Mouse (Mus musculus) kidney, postnatal 0 days (tissue): ENCODE data around the gene Rbm26. TPM values are rescaled to one million over a fixed set of nuclear protein-coding genes. Genes with fewer than 3 reads are reported as not detected.

Experiments used
- ATAC-seq: fragments of 200-750 bp; cut with Nextera tagmentation; replicated peaks from 2 replicates; pipeline ENCODE4 v1.8.0; 2017; ENCODE audit warnings: low read depth, moderate number of reproducible peaks, moderate TSS enrichment, moderate library complexity; ENCODE audit not compliant: low FRiP score
- DNase-seq: peaks from one replicate; pipeline ENCODE4 v3.0.0-alpha.2; 2016; ENCODE audit warnings: low spot score
- H3K27ac ChIP-seq: fragments of 300-500 bp; sonication (generic); 2 replicates; pipeline ENCODE4 v1.5.1; 2014; ENCODE audit warnings: mild to moderate bottlenecking
- H3K27me3 ChIP-seq: fragments of 300-500 bp; sonication (generic); 2 replicates; pipeline ENCODE4 v1.6.1; 2014; ENCODE audit warnings: low read length, mixed read lengths; ENCODE audit not compliant: insufficient read depth
- H3K36me3 ChIP-seq: fragments of 300-500 bp; sonication (generic); 2 replicates; pipeline ENCODE4 v1.6.1; 2014; ENCODE audit warnings: low read length, mixed read lengths; ENCODE audit not compliant: insufficient read depth
- H3K4me1 ChIP-seq: fragments of 300-500 bp; sonication (generic); replicated peaks from 2 replicates; pipeline ENCODE4 v1.6.1; 2014; ENCODE audit warnings: antibody characterized with exemption, low read length, mixed read lengths; ENCODE audit not compliant: insufficient read depth
- H3K4me2 ChIP-seq: fragments of 300-500 bp; sonication (generic); 2 replicates; pipeline ENCODE4 v1.6.1; 2014; ENCODE audit warnings: mild to moderate bottlenecking, low read length, moderate library complexity, mixed read lengths
- H3K4me3 ChIP-seq: fragments of 300-500 bp; sonication (generic); replicated peaks from 2 replicates; pipeline ENCODE4 v1.5.1; 2014; ENCODE audit warnings: low read depth, low read length
- H3K9ac ChIP-seq: fragments of 300-500 bp; sonication (generic); 2 replicates; pipeline ENCODE4 v1.6.1; 2014; ENCODE audit warnings: low read depth, low read length
- H3K9me3 ChIP-seq: fragments of 300-500 bp; sonication (generic); replicated peaks from 2 replicates; pipeline ENCODE4 v1.6.1; 2016; ENCODE audit warnings: low read length, inconsistent platforms, mixed read lengths
- CTCF ChIP-seq: IDR thresholded peaks from 2 replicates; pipeline ENCODE4 v1.5.1; 2016; ENCODE audit warnings: antibody characterized with exemption, low read depth, mild to moderate bottlenecking, moderate library complexity
- WGBS: fragments of 180-500 bp; shearing (Covaris S2); extraction: QIAGEN DNeasy Blood & Tissue Kit; methylation state at CpG from one replicate; pipeline ENCODE4 v1.1.7; 2014; 5-methylcytosine and 5-hydroxymethylcytosine counted together
- polyA plus RNA-seq: library from polyadenylated mRNA; unstranded; fragments of >200 nt; fragmentation: Nextera tagmentation; extraction: Ambion mirVana; gene quantifications from 2 replicates; pipeline ENCODE4 v1.2.1, GENCODE M21; 2015

The Rbm26 gene
- polyA plus RNA-seq, 1 experiment from 2014 or later = 33.0 TPM

GRCm38 (mm10) chr14:105115402-105115801 lies 61.7 kb downstream of the Rbm26 start:
- no peak for TF ChIP-seq CTCF
- 40% methylated on average over 2 of the region's 2 CpGs for WGBS
- Histone ChIP-seq H3K9ac (no peak overlapping the region), H3K27me3 (no peaks in the 10 kb centered on the region), H3K36me3 (peaks cover 14% of the 10 kb centered on the region), H3K4me1 (no peaks in the 10 kb centered on the region), H3K27ac (no peak overlapping the region), H3K4me3 (no peak overlapping the region), H3K9me3 (no peaks in the 10 kb centered on the region), H3K4me2 (no peak overlapping the region)
- DNase-seq (peak; percentile 79), ATAC-seq (no peak; the same call in 1 of the 2 replicates)

- no peaks in the 10 kb centered on the region for H3K36me3 ChIP-seq
- H3K9me3 ChIP-seq = no peaks in the 10 kb centered on the region
- H3K27ac ChIP-seq = no peak overlapping the region
- WGBS = 97% methylated on average over 2 of the region's 2 CpGs
- H3K27me3 ChIP-seq = no peaks in the 10 kb centered on the region
- no peak for DNase-seq
- no peak for TF ChIP-seq CTCF
- no peak overlapping the region for H3K9ac ChIP-seq
- ATAC-seq = no peak
- H3K4me3 ChIP-seq = no peak overlapping the region
- no peak overlapping the region for H3K4me2 ChIP-seq
- H3K4me1 ChIP-seq = no peaks in the 10 kb centered on the region
These were observed 70.9 kb downstream of the Rbm26 start for GRCm38 (mm10) chr14:105106252-105106651.

DNA sequence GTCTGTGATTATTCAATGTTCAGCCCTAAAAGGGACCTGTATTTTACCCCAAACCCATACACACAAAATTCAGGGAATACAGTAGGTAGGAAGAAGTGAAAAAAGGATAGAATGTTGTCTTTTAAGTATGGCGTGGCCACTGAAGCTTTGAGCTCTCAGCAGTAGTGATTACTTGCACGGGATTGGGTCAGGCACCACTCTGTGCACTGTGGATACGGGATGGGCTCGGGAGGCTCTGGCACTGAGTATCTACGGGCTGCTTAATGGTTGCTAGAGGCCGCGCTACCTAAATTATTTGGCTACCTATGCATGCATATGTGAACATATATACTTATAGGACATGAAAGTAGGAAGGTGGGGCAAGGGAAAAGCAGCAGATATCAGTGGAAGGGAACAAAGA lies 78.3 kb downstream of the Rbm26 start:
- Histone ChIP-seq H3K4me2 (no peak overlapping the region), H3K27me3 (no peaks in the 10 kb centered on the region), H3K9me3 (no peaks in the 10 kb centered on the region), H3K27ac (no peak overlapping the region), H3K36me3 (no peaks in the 10 kb centered on the region), H3K9ac (no peak overlapping the region), H3K4me1 (no peaks in the 10 kb centered on the region), H3K4me3 (no peak overlapping the region)
- DNase-seq = no peak
- TF ChIP-seq CTCF = no peak
- WGBS = 85% methylated on average over 7 of the region's 7 CpGs
- ATAC-seq = 0 out of 2 replicates have a peak, but pooled peaks have one; percentile 46

GRCm38 (mm10) chr14:105096221-105096620 lies 80.9 kb downstream of the Rbm26 start:
- DNase-seq = no peak
- no peak overlapping the region for H3K4me2 ChIP-seq
- H3K27ac ChIP-seq = no peak overlapping the region
- H3K4me1 ChIP-seq = no peaks in the 10 kb centered on the region
- WGBS = 56% methylated on average over 3 of the region's 3 CpGs
- H3K9ac ChIP-seq = no peak overlapping the region
- no peaks in the 10 kb centered on the region for H3K27me3 ChIP-seq
- TF ChIP-seq CTCF = no peak
- H3K36me3 ChIP-seq = no peaks in the 10 kb centered on the region
- H3K4me3 ChIP-seq = no peak overlapping the region
- no peaks in the 10 kb centered on the region for H3K9me3 ChIP-seq
- no peak for ATAC-seq

DNA sequence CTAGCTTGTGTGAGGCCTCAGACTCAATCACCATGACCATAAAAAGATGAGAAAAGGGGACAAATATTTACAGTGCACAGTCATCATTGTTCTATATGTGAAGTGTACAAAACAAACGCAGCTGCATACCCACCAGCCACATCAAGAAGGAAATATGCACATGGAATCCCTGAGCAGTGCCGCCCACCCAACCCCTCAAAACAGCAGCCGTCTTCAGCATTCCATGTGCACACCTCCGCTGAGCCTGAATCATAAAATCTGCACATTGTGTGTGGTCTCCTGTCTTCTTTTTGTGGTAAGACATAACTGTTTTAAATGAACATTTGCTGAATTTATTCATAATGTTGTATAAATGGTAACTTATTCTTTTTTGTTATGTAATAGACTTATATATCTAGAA lies 90.1 kb downstream of the Rbm26 start:
- Histone ChIP-seq H3K9me3 (no peaks in the 10 kb centered on the region), H3K27me3 (no peaks in the 10 kb centered on the region), H3K9ac (no peak overlapping the region), H3K4me1 (no peaks in the 10 kb centered on the region), H3K36me3 (no peaks in the 10 kb centered on the region), H3K4me2 (no peak overlapping the region), H3K27ac (no peak overlapping the region), H3K4me3 (no peak overlapping the region)
- no peak for ATAC-seq
- 86% methylated on average over 4 of the region's 4 CpGs for WGBS
- TF ChIP-seq CTCF = no peak
- DNase-seq = no peak

DNA sequence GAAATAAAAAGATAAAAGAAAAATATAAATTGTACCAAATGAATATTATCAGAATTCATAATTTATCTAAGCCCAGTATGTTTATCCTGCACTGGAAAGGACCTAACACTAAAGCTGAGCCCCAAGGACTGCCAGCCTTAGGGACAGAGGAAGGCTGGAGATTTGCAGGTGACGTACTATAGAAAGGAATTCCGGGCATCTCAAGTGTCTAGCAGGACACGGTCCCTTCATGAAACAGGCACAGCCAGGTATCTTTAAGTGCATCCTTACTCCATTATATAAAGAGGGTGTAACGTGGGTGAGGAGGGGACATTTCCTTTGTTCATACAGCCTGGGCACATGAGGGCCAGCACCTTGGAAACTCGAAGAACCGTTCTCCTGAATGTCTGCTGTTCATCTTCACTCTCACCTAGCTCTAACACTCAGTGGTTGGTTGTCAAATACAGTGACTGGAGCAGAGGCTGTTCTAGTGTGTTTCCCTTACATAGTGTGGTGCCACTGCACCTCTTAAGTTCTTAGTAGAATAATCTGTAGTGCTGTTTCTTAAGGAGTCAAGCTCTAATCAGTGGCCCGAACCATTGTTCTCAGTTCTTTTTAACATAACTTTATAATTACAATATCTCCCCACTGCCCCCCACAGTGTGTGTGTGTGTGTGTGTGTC lies 91.7 kb downstream of the Rbm26 start:
- Histone ChIP-seq H3K4me1 (no peaks in the 10 kb centered on the region), H3K36me3 (no peaks in the 10 kb centered on the region), H3K27me3 (no peaks in the 10 kb centered on the region), H3K4me2 (no peak overlapping the region), H3K4me3 (no peak overlapping the region), H3K9me3 (no peaks in the 10 kb centered on the region), H3K27ac (no peak overlapping the region), H3K9ac (no peak overlapping the region)
- 76% methylated on average over 7 of the region's 7 CpGs for WGBS
- ATAC-seq = no peak
- no peak for TF ChIP-seq CTCF
- DNase-seq = no peak
